Mouse (Mus musculus) liver, embryonic 12.5 days (tissue): ENCODE measurements around the gene Tmem252. TPM values are rescaled to one million over a fixed set of nuclear protein-coding genes. Genes with fewer than 3 reads are reported as not detected.

Source experiments
- ATAC-seq: fragments of 200-750 bp; cut with Nextera tagmentation; 2 replicates; pipeline ENCODE4 v1.8.0; 2017; ENCODE audit warnings: moderate number of reproducible peaks, mild to moderate bottlenecking, moderate library complexity
- H3K27ac ChIP-seq: fragments of 300-500 bp; sonication (generic); 2 replicates; pipeline ENCODE4 v1.5.1; 2016; ENCODE audit warnings: mild to moderate bottlenecking
- H3K27me3 ChIP-seq: fragments of 300-500 bp; sonication (generic); replicated peaks from 2 replicates; pipeline ENCODE4 v1.6.1; 2016; ENCODE audit warnings: mild to moderate bottlenecking, moderate library complexity
- H3K36me3 ChIP-seq: fragments of 300-500 bp; sonication (generic); 2 replicates; pipeline ENCODE4 v1.6.1; 2016; ENCODE audit warnings: mild to moderate bottlenecking, moderate library complexity
- H3K4me1 ChIP-seq: fragments of 300-500 bp; sonication (generic); 2 replicates; pipeline ENCODE4 v1.6.1; 2016
- H3K4me2 ChIP-seq: fragments of 300-500 bp; sonication (generic); 2 replicates; pipeline ENCODE4 v1.6.1; 2016; ENCODE audit warnings: mild to moderate bottlenecking, moderate library complexity
- H3K4me3 ChIP-seq: fragments of 300-500 bp; sonication (generic); 2 replicates; pipeline ENCODE4 v1.5.1; 2016; ENCODE audit warnings: mild to moderate bottlenecking, moderate library complexity
- H3K9ac ChIP-seq: fragments of 300-500 bp; sonication (generic); 2 replicates; pipeline ENCODE4 v1.6.1; 2016; ENCODE audit warnings: mild to moderate bottlenecking, moderate library complexity
- H3K9me3 ChIP-seq: fragments of 300-500 bp; sonication (generic); replicated peaks from 2 replicates; pipeline ENCODE4 v1.6.1; 2016; ENCODE audit warnings: mild to moderate bottlenecking, moderate library complexity
- WGBS: fragments of 180-500 bp; shearing (Covaris S2); methylation state at CpG from one replicate; pipeline ENCODE4 v1.1.7; 2016; ENCODE audit not compliant: insufficient replicate concordance; 5-methylcytosine and 5-hydroxymethylcytosine counted together
- polyA plus RNA-seq: library from polyadenylated mRNA; unstranded; fragments of >200 nt; fragmentation: Nextera tagmentation; extraction: Ambion mirVana; gene quantifications from 2 replicates; pipeline ENCODE4 v1.2.1, GENCODE M21; 2016

Gene Tmem252
- polyA plus RNA-seq = 0.25 and 0.32 TPM in 2 replicates

DNA sequence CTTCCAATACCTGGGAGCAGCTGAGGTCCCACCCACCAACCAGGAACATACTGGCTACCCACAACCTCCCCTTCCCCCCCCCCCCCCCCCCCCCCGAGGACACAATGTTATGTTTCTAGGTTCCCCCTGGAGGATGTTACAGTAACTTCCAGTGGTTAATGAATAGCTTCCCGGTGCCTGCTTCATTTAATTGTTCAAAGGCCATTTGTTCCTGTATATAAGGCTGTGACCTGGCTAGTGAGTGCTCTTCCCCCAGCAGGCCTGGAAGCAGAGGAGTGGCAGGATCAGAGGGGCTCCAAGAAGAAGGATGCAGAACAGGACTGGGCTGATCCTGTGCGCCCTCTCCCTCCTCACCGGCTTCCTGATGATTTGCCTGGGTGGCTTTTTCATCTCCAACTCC lies at the start of gene Tmem252:
TSS of gene Tmem252 (plus strand) at position 247 of the 400 bp plus-strand sequence.
- Histone ChIP-seq H3K4me2 (no peak within 1 kb of the TSS), H3K9me3 (no peaks in the 10 kb centered on the region), H3K27ac (no peak within 1 kb of the TSS), H3K4me1 (no peaks in the 10 kb centered on the region), H3K27me3 (0 out of 2 replicates have a peak, but pooled peaks cover 4% of the 10 kb centered on the region), H3K9ac (no peak within 1 kb of the TSS), H3K4me3 (no peak within 1 kb of the TSS), H3K36me3 (no peaks in the 10 kb centered on the region)
- no peak for ATAC-seq
- WGBS = 55% methylated on average over 4 of the region's 4 CpGs

- no peak overlapping the region for H3K27ac ChIP-seq
- H3K27me3 ChIP-seq = 0 out of 2 replicates have a peak, but pooled peaks cover 4% of the 10 kb centered on the region
Observed at GRCm38 (mm10) chr19:24628049-24628448, 45.8 kb upstream of the Tmem252 start.

GRCm38 (mm10) chr19:24633008-24633407 lies 40.8 kb upstream of the Tmem252 start:
- Histone ChIP-seq H3K4me1 (no peaks in the 10 kb centered on the region), H3K9ac (no peak overlapping the region), H3K9me3 (no peaks in the 10 kb centered on the region), H3K27me3 (no peaks in the 10 kb centered on the region), H3K36me3 (no peaks in the 10 kb centered on the region), H3K27ac (no peak overlapping the region), H3K4me2 (no peak overlapping the region), H3K4me3 (no peak overlapping the region)
- ATAC-seq = no peak
- 46% methylated on average over 3 of the region's 3 CpGs for WGBS

More at GRCm38 (mm10) chr19:24628049-24628448, 45.8 kb upstream of the Tmem252 start:
- WGBS = 60% methylated on average over 4 of the region's 4 CpGs
- ATAC-seq = no peak
- no peaks in the 10 kb centered on the region for H3K9me3 ChIP-seq
- H3K4me2 ChIP-seq = no peak overlapping the region
- H3K36me3 ChIP-seq = no peaks in the 10 kb centered on the region
- H3K9ac ChIP-seq = no peak overlapping the region
- no peak overlapping the region for H3K4me3 ChIP-seq
- H3K4me1 ChIP-seq = no peaks in the 10 kb centered on the region

- Histone ChIP-seq H3K9ac (no peak overlapping the region), H3K9me3 (no peaks in the 10 kb centered on the region), H3K27me3 (no peaks in the 10 kb centered on the region), H3K4me3 (no peak overlapping the region), H3K36me3 (no peaks in the 10 kb centered on the region), H3K4me2 (no peak overlapping the region), H3K4me1 (no peaks in the 10 kb centered on the region), H3K27ac (no peak overlapping the region)
- no peak for ATAC-seq
- 9% methylated on average over 7 of the region's 7 CpGs for WGBS
Observed at GRCm38 (mm10) chr19:24634602-24635001, 39.2 kb upstream of the Tmem252 start.

- Histone ChIP-seq H3K4me3 (no peak overlapping the region), H3K27me3 (no peaks in the 10 kb centered on the region), H3K9ac (no peak overlapping the region), H3K9me3 (no peaks in the 10 kb centered on the region), H3K27ac (no peak overlapping the region), H3K4me1 (no peaks in the 10 kb centered on the region), H3K36me3 (no peaks in the 10 kb centered on the region), H3K4me2 (no peak overlapping the region)
- ATAC-seq = no peak
- 56% methylated on average over 10 of the region's 10 CpGs for WGBS
Observed at GRCm38 (mm10) chr19:24636616-24637015, 37.2 kb upstream of the Tmem252 start.

GRCm38 (mm10) chr19:24637988-24638387 lies 35.8 kb upstream of the Tmem252 start:
- Histone ChIP-seq H3K4me3 (no peak overlapping the region), H3K36me3 (no peaks in the 10 kb centered on the region), H3K27me3 (no peaks in the 10 kb centered on the region), H3K9me3 (no peaks in the 10 kb centered on the region), H3K27ac (no peak overlapping the region), H3K4me2 (no peak overlapping the region), H3K4me1 (no peaks in the 10 kb centered on the region), H3K9ac (no peak overlapping the region)
- ATAC-seq = no peak
- WGBS = 69% methylated on average over 6 of the region's 6 CpGs

GRCm38 (mm10) chr19:24640982-24641381 lies 32.8 kb upstream of the Tmem252 start:
- H3K4me1 ChIP-seq = no peaks in the 10 kb centered on the region
- ATAC-seq = no peak

GRCm38 (mm10) chr19:24644971-24645370 lies 28.8 kb upstream of the Tmem252 start:
- Histone ChIP-seq H3K9me3 (no peaks in the 10 kb centered on the region), H3K36me3 (no peaks in the 10 kb centered on the region), H3K4me2 (no peak overlapping the region), H3K4me3 (no peak overlapping the region), H3K4me1 (no peaks in the 10 kb centered on the region), H3K9ac (no peak overlapping the region), H3K27me3 (no peaks in the 10 kb centered on the region), H3K27ac (no peak overlapping the region)
- ATAC-seq = no peak
- 58% methylated on average over 10 of the region's 10 CpGs for WGBS

More at GRCm38 (mm10) chr19:24640982-24641381, 32.8 kb upstream of the Tmem252 start:
- H3K9me3 ChIP-seq = no peaks in the 10 kb centered on the region
- H3K36me3 ChIP-seq = no peaks in the 10 kb centered on the region
- H3K4me2 ChIP-seq = no peak overlapping the region
- 68% methylated on average over 6 of the region's 6 CpGs for WGBS
- H3K9ac ChIP-seq = no peak overlapping the region
- H3K27ac ChIP-seq = no peak overlapping the region
- H3K4me3 ChIP-seq = no peak overlapping the region
- H3K27me3 ChIP-seq = no peaks in the 10 kb centered on the region

DNA sequence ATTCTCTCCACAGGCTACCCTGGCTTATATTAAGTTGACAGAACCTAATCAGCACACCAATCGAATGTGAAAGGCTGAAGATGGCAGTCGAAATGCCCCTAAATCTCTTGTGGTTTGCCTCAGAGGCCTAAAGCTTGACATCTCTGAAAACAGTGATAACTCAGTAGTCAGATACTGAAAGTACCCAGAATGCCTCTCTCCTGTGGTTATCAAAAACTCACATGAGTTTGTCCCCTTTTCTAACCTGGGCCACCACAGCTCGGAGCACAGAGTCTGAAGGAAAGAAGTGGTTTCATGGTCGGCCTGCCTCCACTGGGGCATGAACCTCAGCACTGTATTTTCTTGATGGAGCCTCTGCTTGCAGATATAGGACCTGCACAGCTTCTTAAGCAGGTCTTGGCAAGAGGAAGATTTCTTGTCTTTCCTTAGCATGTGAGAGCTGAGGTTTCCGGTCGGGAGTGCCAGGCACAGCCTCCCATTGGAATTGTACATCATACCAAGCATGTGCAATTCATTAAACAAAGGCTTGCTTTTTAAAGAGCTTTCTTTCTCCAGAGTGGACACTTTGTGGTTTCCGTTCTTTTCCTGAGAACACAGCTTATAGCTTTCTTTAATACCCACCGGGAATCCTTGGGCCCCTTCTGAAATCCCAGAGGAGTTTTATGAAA lies 27.5 kb upstream of the Tmem252 start:
- H3K36me3 ChIP-seq = no peaks in the 10 kb centered on the region
- H3K4me3 ChIP-seq = no peak overlapping the region
- H3K4me1 ChIP-seq = no peaks in the 10 kb centered on the region
- WGBS = 54% methylated on average over 8 of the region's 8 CpGs
- no peak for ATAC-seq
- no peak overlapping the region for H3K27ac ChIP-seq
- no peak overlapping the region for H3K9ac ChIP-seq
- no peaks in the 10 kb centered on the region for H3K9me3 ChIP-seq
- no peak overlapping the region for H3K4me2 ChIP-seq
- H3K27me3 ChIP-seq = no peaks in the 10 kb centered on the region

DNA sequence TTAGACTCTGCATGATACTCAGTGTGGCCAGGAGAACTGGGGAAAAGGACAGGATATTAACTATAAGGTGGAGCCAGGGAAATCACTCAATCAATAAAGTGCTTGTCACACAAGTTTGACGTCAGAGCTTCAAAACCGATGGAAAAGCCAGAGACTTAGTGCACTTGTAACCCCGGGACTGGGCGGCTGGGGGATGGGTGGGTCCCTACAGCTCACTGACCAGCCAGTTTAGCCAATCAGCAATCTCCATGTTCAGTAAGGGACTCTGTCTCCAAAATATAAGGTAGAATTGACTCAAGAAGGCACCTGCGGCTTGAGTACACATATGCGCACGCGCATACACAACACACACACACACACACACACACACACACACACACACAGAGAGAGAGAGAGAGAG lies 25.8 kb upstream of the Tmem252 start:
- Histone ChIP-seq H3K4me2 (no peak overlapping the region), H3K9me3 (no peaks in the 10 kb centered on the region), H3K9ac (no peak overlapping the region), H3K4me1 (no peaks in the 10 kb centered on the region), H3K36me3 (no peaks in the 10 kb centered on the region), H3K27me3 (no peaks in the 10 kb centered on the region), H3K4me3 (no peak overlapping the region), H3K27ac (no peak overlapping the region)
- ATAC-seq = no peak
- WGBS = 73% methylated on average over 8 of the region's 8 CpGs

DNA sequence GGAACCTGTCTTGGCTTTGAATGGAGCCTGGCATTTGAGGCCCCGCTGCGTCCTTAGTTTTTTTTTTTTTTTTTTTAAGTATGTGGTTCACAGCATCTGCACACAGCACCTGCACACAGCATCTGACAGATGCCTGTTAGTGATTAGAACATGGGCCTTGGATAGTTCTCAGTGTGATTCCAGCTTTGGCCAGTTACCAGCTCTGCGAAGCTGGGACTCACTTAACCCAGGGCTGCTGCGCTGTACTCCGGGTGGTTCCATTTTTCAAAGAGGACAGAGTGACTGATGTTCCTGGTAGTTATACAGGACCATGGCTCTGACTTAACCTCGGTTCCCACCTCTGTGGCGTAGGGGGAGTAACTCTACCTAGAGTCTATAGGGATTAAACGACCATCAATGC lies 23.4 kb upstream of the Tmem252 start:
- WGBS = 71% methylated on average over 8 of the region's 8 CpGs
- no peak for ATAC-seq
- Histone ChIP-seq H3K4me1 (no peaks in the 10 kb centered on the region), H3K27me3 (no peaks in the 10 kb centered on the region), H3K27ac (no peak overlapping the region), H3K4me3 (no peak overlapping the region), H3K4me2 (no peak overlapping the region), H3K9me3 (no peaks in the 10 kb centered on the region), H3K36me3 (no peaks in the 10 kb centered on the region), H3K9ac (no peak overlapping the region)

DNA sequence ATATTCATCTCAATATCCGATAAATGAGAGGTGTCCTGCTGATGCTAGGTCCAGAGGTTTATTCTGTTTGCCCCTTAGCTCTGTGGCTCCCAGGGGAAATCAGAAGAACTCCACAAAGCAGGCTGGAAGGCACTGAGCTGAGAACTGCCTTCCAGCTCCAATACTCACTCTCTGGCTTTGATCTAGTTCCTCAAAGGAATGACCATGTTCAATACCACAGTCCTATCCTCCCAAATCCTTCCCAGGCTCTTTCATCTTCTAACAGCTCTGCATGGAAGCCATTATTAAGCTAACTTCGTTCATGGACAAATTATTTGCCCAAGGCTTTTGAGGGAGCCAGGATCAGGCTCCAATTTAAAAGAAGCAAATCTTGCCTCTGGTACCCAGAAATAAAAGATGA lies 22.2 kb upstream of the Tmem252 start:
- Histone ChIP-seq H3K9ac (no peak overlapping the region), H3K4me3 (no peak overlapping the region), H3K9me3 (no peaks in the 10 kb centered on the region), H3K27ac (no peak overlapping the region), H3K27me3 (no peaks in the 10 kb centered on the region), H3K4me1 (no peaks in the 10 kb centered on the region), H3K36me3 (no peaks in the 10 kb centered on the region), H3K4me2 (no peak overlapping the region)
- 43% methylated on average over 2 of the region's 2 CpGs for WGBS
- no peak for ATAC-seq
